Mouse (Mus musculus) hindbrain, embryonic 13.5 days (tissue): ENCODE measurements around the gene Cngb1. TPM values are rescaled to one million over a fixed set of nuclear protein-coding genes. Genes with fewer than 3 reads are reported as not detected.

Source experiments
- ATAC-seq: fragments of 200-750 bp; cut with Nextera tagmentation; 2 replicates; pipeline ENCODE4 v1.8.0; 2017; ENCODE audit warnings: moderate TSS enrichment; ENCODE audit not compliant: low FRiP score
- H3K27ac ChIP-seq: fragments of 300-500 bp; sonication (generic); 2 replicates; pipeline ENCODE4 v1.5.1; 2015; ENCODE audit warnings: inconsistent platforms, mild to moderate bottlenecking, moderate library complexity
- H3K27me3 ChIP-seq: fragments of 300-500 bp; sonication (generic); 2 replicates; pipeline ENCODE4 v1.6.1; 2015; ENCODE audit warnings: mild to moderate bottlenecking, inconsistent platforms
- H3K36me3 ChIP-seq: fragments of 300-500 bp; sonication (generic); 2 replicates; pipeline ENCODE4 v1.6.1; 2015; ENCODE audit warnings: mild to moderate bottlenecking, inconsistent platforms
- H3K4me1 ChIP-seq: fragments of 300-500 bp; sonication (generic); replicated peaks from 2 replicates; pipeline ENCODE4 v1.6.1; 2015; ENCODE audit warnings: inconsistent platforms
- H3K4me2 ChIP-seq: fragments of 300-500 bp; sonication (generic); 2 replicates; pipeline ENCODE4 v1.6.1; 2015; ENCODE audit warnings: inconsistent platforms, mild to moderate bottlenecking, moderate library complexity
- H3K4me3 ChIP-seq: fragments of 300-500 bp; sonication (generic); 2 replicates; pipeline ENCODE4 v1.5.1; 2015; ENCODE audit warnings: mild to moderate bottlenecking, inconsistent platforms
- H3K9ac ChIP-seq: fragments of 300-500 bp; sonication (generic); 2 replicates; pipeline ENCODE4 v1.6.1; 2015; ENCODE audit warnings: mild to moderate bottlenecking, inconsistent platforms
- H3K9me3 ChIP-seq: fragments of 300-500 bp; sonication (generic); 2 replicates; pipeline ENCODE4 v1.6.1; 2016; ENCODE audit warnings: inconsistent platforms
- WGBS: fragments of 180-500 bp; shearing (Covaris S2); methylation state at CpG from one replicate; pipeline ENCODE4 v1.1.7; 2015; 5-methylcytosine and 5-hydroxymethylcytosine counted together
- polyA plus RNA-seq: library from polyadenylated mRNA; unstranded; fragments of >200 nt; fragmentation: Nextera tagmentation; extraction: Ambion mirVana; gene quantifications from 2 replicates; pipeline ENCODE4 v1.2.1, GENCODE M21; 2015

Gene Cngb1
- polyA plus RNA-seq, 1 experiment from 2014 or later: 0.48 TPM

- Histone ChIP-seq H3K9me3 (no peaks in the 10 kb centered on the region), H3K4me2 (no peak overlapping the region), H3K27ac (no peak overlapping the region), H3K9ac (no peak overlapping the region), H3K4me1 (peaks cover 3% of the 10 kb centered on the region; the same call in 1 of the 2 replicates), H3K36me3 (no peaks in the 10 kb centered on the region), H3K4me3 (no peak overlapping the region), H3K27me3 (no peaks in the 10 kb centered on the region)
- ATAC-seq: no peak
- WGBS: 40% methylated on average over 2 of the region's 2 CpGs
Measured at GRCm38 (mm10) chr8:95227151-95227468, 79.3 kb downstream of the Cngb1 start.

- Histone ChIP-seq H3K36me3 (no peaks in the 10 kb centered on the region), H3K4me3 (no peak overlapping the region), H3K9ac (no peak overlapping the region), H3K27me3 (no peaks in the 10 kb centered on the region), H3K9me3 (no peaks in the 10 kb centered on the region), H3K27ac (no peak overlapping the region; the same call in 1 of the 2 replicates), H3K4me1 (peaks cover 3% of the 10 kb centered on the region; the same call in 1 of the 2 replicates), H3K4me2 (no peak overlapping the region)
- ATAC-seq: no peak
- 67% methylated on average over 7 of the region's 7 CpGs for WGBS
Measured at GRCm38 (mm10) chr8:95226251-95227150, 79.9 kb downstream of the Cngb1 start.

DNA sequence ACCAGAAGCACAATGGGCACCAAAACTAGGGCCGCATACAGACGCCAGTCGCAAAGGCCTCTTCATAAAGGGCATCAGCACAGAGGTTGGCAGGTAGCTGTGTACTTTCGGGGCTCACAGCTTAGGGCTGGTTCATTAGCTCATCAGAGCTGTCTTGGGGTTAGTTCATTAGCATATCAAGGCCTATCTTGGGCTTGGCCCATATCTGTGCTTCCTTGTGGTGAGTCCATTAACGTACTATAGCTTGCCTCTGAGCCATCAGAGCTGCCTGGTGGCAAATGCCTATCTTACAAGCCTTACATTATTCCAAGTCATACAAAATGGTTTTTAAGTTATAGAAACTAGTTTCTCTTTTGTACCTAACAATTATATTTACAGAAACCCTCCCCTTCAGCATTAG lies 82.4 kb downstream of the Cngb1 start:
- Histone ChIP-seq H3K9me3 (no peaks in the 10 kb centered on the region), H3K4me2 (no peak overlapping the region), H3K36me3 (no peaks in the 10 kb centered on the region), H3K4me3 (no peak overlapping the region), H3K27me3 (no peaks in the 10 kb centered on the region), H3K9ac (no peak overlapping the region), H3K4me1 (peaks cover 10% of the 10 kb centered on the region), H3K27ac (no peak overlapping the region)
- WGBS: 90% methylated on average over 5 of the region's 5 CpGs
- no peak for ATAC-seq

DNA sequence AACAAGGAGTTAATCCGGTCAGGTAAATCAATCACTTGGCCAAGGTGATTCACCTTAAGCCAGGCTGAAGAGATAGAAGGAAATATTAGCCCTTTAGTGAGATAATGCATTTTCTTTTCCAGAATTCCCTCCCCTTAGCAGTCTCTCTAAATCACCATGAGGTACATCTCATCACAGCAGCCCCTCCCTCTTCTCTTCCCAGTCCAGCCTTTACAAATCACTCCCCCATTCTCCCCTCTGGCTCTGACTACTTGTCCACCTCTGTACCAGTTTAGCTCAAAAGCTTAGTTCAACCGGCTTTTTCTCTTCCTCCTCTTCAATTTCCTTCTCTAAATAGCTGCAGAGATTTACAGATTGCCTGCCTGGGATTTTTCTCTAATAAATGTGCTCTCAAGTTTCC lies 85.3 kb downstream of the Cngb1 start:
- Histone ChIP-seq H3K9ac (0 out of 2 replicates have a peak overlapping the region, but pooled peaks have one; percentile 8), H3K9me3 (no peaks in the 10 kb centered on the region), H3K4me1 (peaks cover 7% of the 10 kb centered on the region; the same call in 1 of the 2 replicates), H3K4me2 (no peak overlapping the region), H3K4me3 (no peak overlapping the region), H3K36me3 (no peaks in the 10 kb centered on the region), H3K27me3 (no peaks in the 10 kb centered on the region), H3K27ac (0 out of 2 replicates have a peak overlapping the region, but pooled peaks have one; percentile 40)
- 62% methylated on average over 2 of the region's 2 CpGs for WGBS
- ATAC-seq: no peak

DNA sequence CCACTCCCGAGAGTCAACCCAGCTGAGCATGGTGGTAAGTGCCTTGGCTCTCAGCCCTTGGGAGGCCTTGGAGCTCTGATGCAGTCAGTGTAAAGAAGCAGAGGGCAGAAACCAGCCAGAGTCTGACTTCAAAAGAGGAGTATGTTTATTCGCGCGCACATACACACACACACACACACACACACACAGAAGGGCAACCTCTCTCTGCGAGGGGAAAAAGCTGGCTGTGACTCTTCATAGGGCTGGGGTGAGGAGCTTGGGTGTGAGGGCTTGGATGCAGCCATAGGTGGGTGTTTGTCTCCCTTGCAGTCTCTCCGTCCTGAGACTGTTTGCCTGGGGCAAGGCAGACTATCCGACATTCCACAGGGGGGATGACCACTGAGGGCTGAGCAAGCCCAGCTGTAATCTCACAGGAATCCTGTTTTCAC lies 85.8 kb downstream of the Cngb1 start:
- Histone ChIP-seq H3K4me3 (no peak overlapping the region), H3K36me3 (no peaks in the 10 kb centered on the region), H3K4me1 (peaks cover 7% of the 10 kb centered on the region; the same call in 1 of the 2 replicates), H3K9ac (0 out of 2 replicates have a peak overlapping the region, but pooled peaks have one; percentile 8), H3K27ac (0 out of 2 replicates have a peak overlapping the region, but pooled peaks have one; percentile 40), H3K4me2 (no peak overlapping the region), H3K9me3 (no peaks in the 10 kb centered on the region), H3K27me3 (no peaks in the 10 kb centered on the region)
- ATAC-seq: no peak
- 64% methylated on average over 7 of the region's 7 CpGs for WGBS

- Histone ChIP-seq H3K36me3 (no peaks in the 10 kb centered on the region), H3K4me2 (no peak overlapping the region), H3K9ac (no peak overlapping the region), H3K9me3 (no peaks in the 10 kb centered on the region), H3K4me1 (peaks cover 7% of the 10 kb centered on the region; the same call in 1 of the 2 replicates), H3K27me3 (no peaks in the 10 kb centered on the region), H3K27ac (no peak overlapping the region), H3K4me3 (no peak overlapping the region)
- no peak for ATAC-seq
- WGBS: 90% methylated on average over 8 of the region's 8 CpGs
Measured at GRCm38 (mm10) chr8:95219623-95220022, 86.8 kb downstream of the Cngb1 start.

DNA sequence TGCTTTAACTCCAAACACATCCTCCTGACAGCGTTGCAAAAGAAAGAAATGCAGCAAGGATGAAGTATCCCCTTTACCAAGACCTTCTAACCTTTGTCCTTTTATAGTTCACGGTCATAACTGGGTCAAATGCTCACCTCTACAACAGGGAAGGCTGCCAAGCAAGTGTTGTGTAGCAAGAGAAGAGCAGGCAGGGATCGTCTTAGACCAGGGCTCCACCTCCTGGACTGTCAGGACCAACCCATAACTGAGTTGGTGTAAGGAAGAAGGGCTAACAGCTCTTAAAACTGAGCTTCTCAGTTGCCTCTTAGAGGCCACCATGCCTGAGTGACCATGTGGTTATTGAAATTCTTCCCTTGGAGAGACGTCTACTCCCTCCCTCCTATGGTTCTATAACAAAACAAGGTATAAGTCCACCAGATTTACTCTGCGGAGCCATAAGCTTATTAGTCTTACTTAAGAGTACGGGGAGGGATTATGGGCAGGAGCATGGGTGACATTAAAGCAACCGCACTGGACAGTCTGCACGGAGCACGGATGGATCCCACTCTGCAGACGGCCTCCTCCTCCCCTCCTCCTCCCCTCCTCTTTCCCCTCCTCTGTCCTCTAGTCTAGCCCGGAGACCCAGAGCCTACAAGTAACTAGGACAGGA lies 90.5 kb downstream of the Cngb1 start:
- H3K4me2 ChIP-seq: no peak overlapping the region
- H3K4me1 ChIP-seq: peaks cover 5% of the 10 kb centered on the region; the same call in 1 of the 2 replicates
- H3K27ac ChIP-seq: no peak overlapping the region
- H3K9me3 ChIP-seq: no peaks in the 10 kb centered on the region
- no peak overlapping the region for H3K9ac ChIP-seq
- H3K36me3 ChIP-seq: no peaks in the 10 kb centered on the region
- H3K4me3 ChIP-seq: no peak overlapping the region
- no peak for ATAC-seq
- H3K27me3 ChIP-seq: no peaks in the 10 kb centered on the region
- WGBS: 77% methylated on average over 11 of the region's 11 CpGs

DNA sequence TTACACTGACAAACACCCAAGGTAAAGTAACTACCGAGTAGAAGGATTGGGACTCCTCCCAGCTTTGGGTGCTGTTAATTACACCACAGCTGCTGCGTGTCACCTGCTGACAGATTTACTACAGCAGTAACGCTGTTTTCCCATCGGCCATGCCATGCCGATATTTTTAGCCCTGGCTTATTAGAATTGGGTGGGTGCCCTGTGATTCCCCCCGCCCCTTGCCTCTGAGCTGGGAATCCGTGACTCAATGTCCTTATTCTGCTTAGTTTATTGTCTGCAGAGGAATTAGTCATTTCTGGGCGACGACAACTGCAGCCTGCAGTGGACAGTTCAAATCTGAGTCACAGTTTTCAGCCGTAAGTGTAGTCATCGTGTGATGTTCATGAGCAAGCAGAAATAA lies 96.5 kb downstream of the Cngb1 start:
- Histone ChIP-seq H3K9ac (no peak overlapping the region), H3K27me3 (no peaks in the 10 kb centered on the region), H3K27ac (peak overlapping the region; percentile 52; the same call in 1 of the 2 replicates), H3K4me1 (peaks cover 30% of the 10 kb centered on the region), H3K4me3 (no peak overlapping the region), H3K9me3 (no peaks in the 10 kb centered on the region), H3K36me3 (no peaks in the 10 kb centered on the region), H3K4me2 (no peak overlapping the region)
- WGBS: 43% methylated on average over 11 of the region's 11 CpGs
- ATAC-seq: no peak

- Histone ChIP-seq H3K36me3 (no peaks in the 10 kb centered on the region), H3K27ac (peak overlapping the region; percentile 89), H3K27me3 (no peaks in the 10 kb centered on the region), H3K9me3 (no peaks in the 10 kb centered on the region), H3K4me2 (no peak overlapping the region), H3K4me3 (no peak overlapping the region), H3K4me1 (peaks cover 44% of the 10 kb centered on the region), H3K9ac (no peak overlapping the region)
- WGBS: 11% methylated on average over 8 of the region's 8 CpGs
- ATAC-seq: peak; percentile 78
Measured at GRCm38 (mm10) chr8:95205946-95206345, 100.4 kb downstream of the Cngb1 start.

GRCm38 (mm10) chr8:95204039-95204380 lies 102.4 kb downstream of the Cngb1 start:
- 17% methylated on average over 10 of the region's 10 CpGs for WGBS
- Histone ChIP-seq H3K9ac (no peak overlapping the region), H3K4me1 (peaks cover 32% of the 10 kb centered on the region), H3K4me2 (no peak overlapping the region), H3K4me3 (no peak overlapping the region), H3K9me3 (no peaks in the 10 kb centered on the region), H3K27ac (peak overlapping the region; percentile 89; the same call in 1 of the 2 replicates), H3K27me3 (no peaks in the 10 kb centered on the region), H3K36me3 (no peaks in the 10 kb centered on the region)
- ATAC-seq: peak; percentile 62

- Histone ChIP-seq H3K4me1 (peaks cover 32% of the 10 kb centered on the region), H3K27ac (no peak overlapping the region), H3K9ac (no peak overlapping the region), H3K4me3 (no peak overlapping the region), H3K4me2 (no peak overlapping the region), H3K9me3 (no peaks in the 10 kb centered on the region), H3K27me3 (no peaks in the 10 kb centered on the region), H3K36me3 (no peaks in the 10 kb centered on the region)
- ATAC-seq: no peak
- 54% methylated on average over 9 of the region's 9 CpGs for WGBS
Measured at GRCm38 (mm10) chr8:95203326-95204038, 102.9 kb downstream of the Cngb1 start.

DNA sequence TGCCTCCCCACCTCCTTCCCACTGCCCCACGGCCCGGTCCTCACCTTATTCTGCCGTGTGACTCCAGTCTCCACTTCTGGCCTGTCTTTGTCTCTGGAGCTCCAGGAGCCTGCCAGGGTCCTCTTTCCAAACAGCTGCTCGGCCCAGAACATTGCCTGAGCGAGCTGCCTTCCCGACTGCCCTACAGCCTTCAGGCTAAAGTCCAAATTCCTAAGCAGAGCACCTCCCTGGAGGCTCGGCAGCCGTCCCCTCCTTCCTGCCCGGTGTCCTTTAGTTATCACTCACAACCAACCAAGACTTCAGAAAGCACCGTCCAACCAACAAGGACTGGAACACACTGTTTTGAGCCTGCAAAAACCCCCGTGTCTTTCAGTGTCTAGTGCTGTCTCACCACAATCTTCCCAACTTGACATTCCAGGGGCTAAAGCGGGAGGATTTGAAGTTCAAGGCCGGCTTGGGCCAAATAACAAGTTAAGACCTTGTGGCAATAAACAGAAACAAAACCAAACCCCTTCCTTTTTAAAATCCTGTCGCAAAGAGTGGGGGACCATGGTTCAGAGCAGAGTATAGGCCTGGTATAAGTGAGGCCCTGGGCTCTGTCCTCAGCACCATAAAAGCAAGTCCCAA lies 103.6 kb downstream of the Cngb1 start, which contains the start of gene Kifc3:
Gene Kifc3, minus strand, starts transcription at position 164 of the 627 bp plus-strand sequence.
- H3K36me3 ChIP-seq: no peaks in the 10 kb centered on the region
- no peak within 1 kb of the TSS for H3K4me3 ChIP-seq
- WGBS: 74% methylated on average over 14 of the region's 14 CpGs
- no peaks in the 10 kb centered on the region for H3K27me3 ChIP-seq
- no peak within 1 kb of the TSS for H3K4me2 ChIP-seq
- no peaks in the 10 kb centered on the region for H3K9me3 ChIP-seq
- no peak for ATAC-seq
- H3K9ac ChIP-seq: no peak within 1 kb of the TSS
- H3K27ac ChIP-seq: no peak within 1 kb of the TSS
- peaks cover 32% of the 10 kb centered on the region for H3K4me1 ChIP-seq
